Mouse (Mus musculus) stomach, postnatal 0 days (tissue): ENCODE results near the gene Gm973.

Source experiments
- CTCF ChIP-seq: IDR thresholded peaks from 2 replicates; pipeline ENCODE4 v1.5.1; 2016; ENCODE audit warnings: antibody characterized with exemption, low read depth, mild to moderate bottlenecking, moderate library complexity
- EP300 ChIP-seq: optimal IDR thresholded peaks from 2 replicates; pipeline ENCODE3; 2016; ENCODE audit warnings: antibody characterized with exemption

DNA sequence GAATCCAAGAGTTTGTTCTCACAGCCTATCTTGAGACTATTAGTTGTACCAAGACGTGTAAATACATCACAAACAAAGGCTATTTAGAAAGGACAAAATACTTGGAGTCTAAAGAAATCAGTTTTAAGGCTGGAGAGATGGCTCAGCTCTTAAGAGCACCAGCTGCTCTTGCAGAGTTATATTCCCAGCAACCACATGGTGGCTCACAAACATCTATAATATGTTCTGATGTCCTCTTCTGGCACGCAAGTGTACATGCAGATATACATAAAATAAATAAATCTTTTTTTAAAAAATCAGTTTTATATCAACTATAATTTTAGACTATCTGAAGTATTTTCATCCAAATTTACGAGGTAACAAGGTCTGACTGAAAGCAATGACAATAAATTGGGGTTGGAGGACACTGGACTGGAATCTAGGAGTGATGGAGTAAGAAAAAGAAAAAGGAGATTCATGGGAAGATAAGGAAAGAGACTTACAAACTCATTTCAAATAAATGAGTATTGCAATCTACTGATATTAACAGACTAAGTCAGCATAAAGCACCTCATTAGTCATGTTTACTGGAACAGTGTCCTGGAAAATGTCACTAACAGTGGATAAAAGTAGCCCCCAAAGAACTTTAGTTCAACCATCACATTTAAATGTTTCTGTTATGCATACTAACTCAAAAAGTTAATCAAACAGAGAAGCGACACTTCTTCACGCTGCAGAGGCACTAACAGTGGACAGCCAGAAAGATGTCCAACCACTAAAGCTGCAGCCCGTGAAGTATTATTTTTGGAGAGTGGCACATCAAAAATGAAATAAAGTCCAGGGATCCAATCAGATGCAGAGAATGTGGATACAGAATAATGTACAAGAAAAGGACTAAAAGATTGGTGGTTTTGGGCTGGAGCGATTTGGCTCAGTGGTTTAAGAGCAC, 140.4 kb downstream of the Gm973 start:
- peak; percentile 48 for TF ChIP-seq CTCF
- TF ChIP-seq EP300 = no peak
